Comparison of ENCODE assay signal across 9 mouse cellular contexts in the genomic region with DNA sequence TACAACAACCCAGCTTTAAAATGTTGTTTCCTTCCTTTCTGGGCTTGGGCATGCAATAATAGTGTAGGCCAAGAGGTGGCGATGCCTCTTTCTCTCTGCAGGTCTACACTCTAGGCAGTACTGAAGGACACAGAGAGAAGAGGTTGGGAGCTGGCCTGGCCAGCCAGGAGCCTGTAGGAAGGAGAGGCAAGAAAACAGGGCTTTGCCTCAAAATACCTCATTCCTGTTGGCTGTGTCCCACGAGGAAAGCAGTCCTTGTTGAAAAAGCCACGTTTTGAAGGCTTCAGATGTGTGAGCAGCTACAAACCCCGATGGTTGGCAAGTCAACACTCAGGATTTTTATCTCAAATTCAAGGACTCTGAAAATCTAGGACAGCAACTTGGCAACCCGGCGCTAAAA.
DNase-seq lines count a peak whose midpoint lies in the region; ATAC-seq and TF ChIP-seq lines count a peak whose summit lies in the region.
"Had no signal": no experiment of that assay in that cellular context is flagged by ENCODE, and none has a peak within 500 bp of the region (broad histone marks: within the 10 kb centered on the region; RNA-seq: fewer than 3 reads in every experiment).

No protein-coding gene starts in this region.

- no peaks in the 10 kb centered on the region for H3K36me3 ChIP-seq in ES-Bruce4 (ENCODE audit: control insufficient read depth, insufficient read depth, low read length, poor library complexity, severe bottlenecking)
- no peaks in the 10 kb centered on the region for H3K36me3 ChIP-seq in kidney, postnatal 0 days (ENCODE audit: insufficient read depth, low read length)
- H3K36me3 ChIP-seq in liver, embryonic 14.5 days (replicated peaks; ENCODE audit: control insufficient read depth, insufficient read depth, low read depth) = no peaks in the 10 kb centered on the region
- no peaks in the 10 kb centered on the region for H3K36me3 ChIP-seq in forebrain, embryonic 15.5 days
- H3K36me3 ChIP-seq: heart, embryonic 13.5 days had no signal

- no peak for TF ChIP-seq POLR2A in ES-Bruce4 (IDR thresholded peaks at IDR 0.05; ENCODE audit: insufficient read depth, low read length)

- H3K4me2 ChIP-seq in kidney, postnatal 0 days (ENCODE audit: low read length) = no peak overlapping the region
- no peak overlapping the region for H3K4me2 ChIP-seq in liver, embryonic 14.5 days (ENCODE audit: low read depth)
- H3K4me2 ChIP-seq in forebrain, embryonic 15.5 days (replicated peaks) = no peak overlapping the region
- H3K4me2 ChIP-seq: heart, embryonic 13.5 days had no signal

- peak; percentile 51 for TF ChIP-seq CTCF in ES-Bruce4 (IDR thresholded peaks at IDR 0.05; ENCODE audit: low read depth, low read length)
- peak; percentile 73 for TF ChIP-seq CTCF in kidney, postnatal 0 days (IDR thresholded peaks at IDR 0.05; ENCODE audit: low read depth)
- TF ChIP-seq CTCF in liver, embryonic 14.5 days (IDR thresholded peaks at IDR 0.05; ENCODE audit: low read depth) = peak; percentile 71

- no peak overlapping the region for H3K9ac ChIP-seq in ES-Bruce4 (ENCODE audit: low read depth, poor library complexity, severe bottlenecking)
- no peak overlapping the region for H3K9ac ChIP-seq in kidney, postnatal 0 days (ENCODE audit: low read depth, low read length)
- H3K9ac ChIP-seq in liver, embryonic 14.5 days (replicated peaks) = no peak overlapping the region
- H3K9ac ChIP-seq in forebrain, embryonic 15.5 days (replicated peaks) = no peak overlapping the region
- H3K9ac ChIP-seq: heart, embryonic 13.5 days had no signal

- 72% methylated on average over 6 of the region's 6 CpGs for WGBS in kidney, postnatal 0 days
- WGBS in liver, embryonic 14.5 days (ENCODE audit: insufficient replicate concordance) = 36% methylated on average over 6 of the region's 6 CpGs
- 64% methylated on average over 6 of the region's 6 CpGs for WGBS in forebrain, embryonic 15.5 days

- peak; percentile 86 for DNase-seq in 416B (ENCODE audit: low read depth)
- DNase-seq in cerebellum, adult 18-20 months = peak; percentile 50 to 58
- DNase-seq in gastrocnemius, adult 8-10 months (ENCODE audit: low spot score in 2 of 2) = peak; percentile 18 to 30
- DNase-seq in kidney, postnatal 0 days (ENCODE audit: low spot score) = peak; percentile 82
- no peak for DNase-seq in liver, embryonic 14.5 days (ENCODE audit: low read depth in 3 of 3, low spot score in 3 of 3)
- DNase-seq in right cerebral cortex, postnatal 25 days = peak; percentile 40

- TF ChIP-seq EP300 in ES-Bruce4 (IDR thresholded peaks at IDR 0.05; ENCODE audit: insufficient read depth, low read depth, low read length) = no peak
- TF ChIP-seq EP300 in liver, embryonic 14.5 days (IDR thresholded peaks at IDR 0.05; ENCODE audit: low read depth) = no peak

- no peak overlapping the region for H3K4me3 ChIP-seq in ES-Bruce4 (ENCODE audit: low read depth, low read length)
- no peak overlapping the region for H3K4me3 ChIP-seq in kidney, postnatal 0 days (replicated peaks; ENCODE audit: low read depth, low read length)
- no peak overlapping the region for H3K4me3 ChIP-seq in liver, embryonic 14.5 days (ENCODE audit: insufficient read depth in 1 of 2, low read depth in 2 of 2, low read length in 2 of 2)
- no peak overlapping the region for H3K4me3 ChIP-seq in forebrain, embryonic 15.5 days
- H3K4me3 ChIP-seq: heart, embryonic 13.5 days had no signal

- H3K27ac ChIP-seq in ES-Bruce4 (ENCODE audit: insufficient read depth, low read length) = no peak overlapping the region
- H3K27ac ChIP-seq in kidney, postnatal 0 days = no peak overlapping the region
- no peak overlapping the region for H3K27ac ChIP-seq in liver, embryonic 14.5 days
- H3K27ac ChIP-seq in forebrain, embryonic 15.5 days (replicated peaks) = no peak overlapping the region
- H3K27ac ChIP-seq: heart, embryonic 13.5 days had no signal

- H3K4me1 ChIP-seq in ES-Bruce4 (ENCODE audit: control insufficient read depth, insufficient read depth, low read length) = peaks cover 2% of the 10 kb centered on the region
- no peaks in the 10 kb centered on the region for H3K4me1 ChIP-seq in kidney, postnatal 0 days (replicated peaks; ENCODE audit: insufficient read depth, low read length)
- H3K4me1 ChIP-seq in liver, embryonic 14.5 days (replicated peaks; ENCODE audit: control insufficient read depth in 2 of 2, insufficient read depth in 2 of 2, low read length in 1 of 2) = peaks cover 0 to 15% of the 10 kb centered on the region in 2 experiments; a peak in 2 of 4 replicates
- no peaks in the 10 kb centered on the region for H3K4me1 ChIP-seq in forebrain, embryonic 15.5 days

- H3K27me3 ChIP-seq in ES-Bruce4 (ENCODE audit: control insufficient read depth, insufficient read depth, low read length, poor library complexity, severe bottlenecking) = no peaks in the 10 kb centered on the region
- no peaks in the 10 kb centered on the region for H3K27me3 ChIP-seq in kidney, postnatal 0 days (ENCODE audit: insufficient read depth, low read length)
- no peaks in the 10 kb centered on the region for H3K27me3 ChIP-seq in liver, embryonic 14.5 days (ENCODE audit: control insufficient read depth, insufficient read depth, low read length)
- no peaks in the 10 kb centered on the region for H3K27me3 ChIP-seq in forebrain, embryonic 15.5 days

- peak; percentile 77 for ATAC-seq in kidney, postnatal 0 days (replicated peaks; ENCODE audit: low FRiP score, low read depth)
- 0 out of 2 replicates have a peak, but pooled peaks have one; percentile 31 for ATAC-seq in liver, embryonic 14.5 days (ENCODE audit: insufficient read depth)
- ATAC-seq in forebrain, embryonic 15.5 days (replicated peaks) = no peak

- no peaks in the 10 kb centered on the region for H3K9me3 ChIP-seq in ES-Bruce4 (replicated peaks; ENCODE audit: control insufficient read depth, insufficient read depth, low read length, poor library complexity, severe bottlenecking)
- no peaks in the 10 kb centered on the region for H3K9me3 ChIP-seq in kidney, postnatal 0 days (replicated peaks; ENCODE audit: low read length)
- no peaks in the 10 kb centered on the region for H3K9me3 ChIP-seq in liver, embryonic 14.5 days (ENCODE audit: control insufficient read depth, low read length)
- no peaks in the 10 kb centered on the region for H3K9me3 ChIP-seq in forebrain, embryonic 15.5 days
- H3K9me3 ChIP-seq: heart, embryonic 13.5 days had no signal

Comparison
In these comparisons a context has a peak if more than half of its experiments do, and no peak if none do; other contexts are left out.
1. DNase-seq: peak in 416B (single experiment), cerebellum, adult 18-20 months (2 of 2), gastrocnemius, adult 8-10 months (2 of 2), kidney, postnatal 0 days (single experiment) and right cerebral cortex, postnatal 25 days (single experiment); none in liver, embryonic 14.5 days (0 of 3).
2. Peak in every context shown above with its lines, with median percentiles within 50 percentile points of each other: CTCF ChIP-seq.